Mouse (Mus musculus): ENCODE measurements around the gene Dync1i1. TPM values are rescaled to one million over a fixed set of nuclear protein-coding genes. Genes with fewer than 3 reads are reported as not detected.

The Dync1i1 gene
- polyA plus RNA-seq, 1 experiment, result not detected

- Histone ChIP-seq H3K9me3 (ENCODE audit: control insufficient read depth, low read length) (no peaks in the 10 kb centered on the region), H3K27me3 (ENCODE audit: control insufficient read depth) (peaks cover 16% of the 10 kb centered on the region), H3K36me3 (ENCODE audit: control insufficient read depth) (no peaks in the 10 kb centered on the region), H3K4me1 (ENCODE audit: control insufficient read depth) (peaks cover 3% of the 10 kb centered on the region; the same call in 1 of the 2 replicates), H3K4me3 (replicated peaks) (no peak overlapping the region)
- TF ChIP-seq TAL1 (IDR thresholded peaks at IDR 0.05; ENCODE audit: low read length), result no peak
- TF ChIP-seq GATA1 (IDR thresholded peaks at IDR 0.05; ENCODE audit: low read length), result no peak
These were observed 815 bp downstream of the Dync1i1 start for GRCm38 (mm10) chr6:5726237-5726670.

GRCm38 (mm10) chr6:5733217-5733616 lies 7.8 kb downstream of the Dync1i1 start:
- Histone ChIP-seq H3K36me3 (ENCODE audit: control insufficient read depth) (no peaks in the 10 kb centered on the region), H3K4me3 (replicated peaks) (no peak overlapping the region), H3K27me3 (ENCODE audit: control insufficient read depth) (no peaks in the 10 kb centered on the region), H3K9me3 (ENCODE audit: control insufficient read depth, low read length) (no peaks in the 10 kb centered on the region), H3K4me1 (ENCODE audit: control insufficient read depth) (no peaks in the 10 kb centered on the region)
- TF ChIP-seq TAL1 (IDR thresholded peaks at IDR 0.05; ENCODE audit: low read length), result no peak
- no peak for TF ChIP-seq GATA1 (IDR thresholded peaks at IDR 0.05; ENCODE audit: low read length)

- Histone ChIP-seq H3K4me1 (ENCODE audit: control insufficient read depth) (no peaks in the 10 kb centered on the region), H3K9me3 (ENCODE audit: control insufficient read depth, low read length) (no peaks in the 10 kb centered on the region), H3K27me3 (ENCODE audit: control insufficient read depth) (no peaks in the 10 kb centered on the region), H3K4me3 (replicated peaks) (no peak overlapping the region), H3K36me3 (ENCODE audit: control insufficient read depth) (no peaks in the 10 kb centered on the region)
- TF ChIP-seq TAL1 (IDR thresholded peaks at IDR 0.05; ENCODE audit: low read length), result no peak
- no peak for TF ChIP-seq GATA1 (IDR thresholded peaks at IDR 0.05; ENCODE audit: low read length)
These were observed 9.0 kb downstream of the Dync1i1 start for GRCm38 (mm10) chr6:5734398-5734797.

GRCm38 (mm10) chr6:5734862-5735261 lies 9.4 kb downstream of the Dync1i1 start:
- no peaks in the 10 kb centered on the region for H3K9me3 ChIP-seq (ENCODE audit: control insufficient read depth, low read length)
- H3K36me3 ChIP-seq (ENCODE audit: control insufficient read depth), result no peaks in the 10 kb centered on the region
- H3K27me3 ChIP-seq (ENCODE audit: control insufficient read depth), result no peaks in the 10 kb centered on the region
- H3K4me3 ChIP-seq (replicated peaks), result no peak overlapping the region
- no peaks in the 10 kb centered on the region for H3K4me1 ChIP-seq (ENCODE audit: control insufficient read depth)
- TF ChIP-seq TAL1 (IDR thresholded peaks at IDR 0.05; ENCODE audit: low read length) (no peak), GATA1 (IDR thresholded peaks at IDR 0.05; ENCODE audit: low read length) (no peak)

GRCm38 (mm10) chr6:5739711-5740110 lies 14.3 kb downstream of the Dync1i1 start:
- TF ChIP-seq TAL1 (IDR thresholded peaks at IDR 0.05; ENCODE audit: low read length), result no peak
- no peak for TF ChIP-seq GATA1 (IDR thresholded peaks at IDR 0.05; ENCODE audit: low read length)
- no peaks in the 10 kb centered on the region for H3K27me3 ChIP-seq (ENCODE audit: control insufficient read depth)
- H3K4me3 ChIP-seq (replicated peaks), result no peak overlapping the region
- no peaks in the 10 kb centered on the region for H3K9me3 ChIP-seq (ENCODE audit: control insufficient read depth, low read length)
- H3K4me1 ChIP-seq (ENCODE audit: control insufficient read depth), result no peaks in the 10 kb centered on the region
- H3K36me3 ChIP-seq (ENCODE audit: control insufficient read depth), result no peaks in the 10 kb centered on the region

- TF ChIP-seq GATA1 (IDR thresholded peaks at IDR 0.05; ENCODE audit: low read length) (no peak), TAL1 (IDR thresholded peaks at IDR 0.05; ENCODE audit: low read length) (no peak)
- no peaks in the 10 kb centered on the region for H3K4me1 ChIP-seq (ENCODE audit: control insufficient read depth)
- H3K27me3 ChIP-seq (ENCODE audit: control insufficient read depth), result no peaks in the 10 kb centered on the region
- no peak overlapping the region for H3K4me3 ChIP-seq (replicated peaks)
- H3K36me3 ChIP-seq (ENCODE audit: control insufficient read depth), result no peaks in the 10 kb centered on the region
- no peaks in the 10 kb centered on the region for H3K9me3 ChIP-seq (ENCODE audit: control insufficient read depth, low read length)
These were observed 16.1 kb downstream of the Dync1i1 start for GRCm38 (mm10) chr6:5741395-5742032.

- TF ChIP-seq GATA1 (IDR thresholded peaks at IDR 0.05; ENCODE audit: low read length), result no peak
- no peak for TF ChIP-seq TAL1 (IDR thresholded peaks at IDR 0.05; ENCODE audit: low read length)
- Histone ChIP-seq H3K4me1 (ENCODE audit: control insufficient read depth) (no peaks in the 10 kb centered on the region), H3K4me3 (replicated peaks) (no peak overlapping the region), H3K36me3 (ENCODE audit: control insufficient read depth) (no peaks in the 10 kb centered on the region), H3K27me3 (ENCODE audit: control insufficient read depth) (no peaks in the 10 kb centered on the region), H3K9me3 (ENCODE audit: control insufficient read depth, low read length) (peaks cover 5% of the 10 kb centered on the region; the same call in 1 of the 2 replicates)
These were observed 24.8 kb downstream of the Dync1i1 start for GRCm38 (mm10) chr6:5750079-5750711.

- peaks cover 4% of the 10 kb centered on the region; the same call in 1 of the 2 replicates for H3K9me3 ChIP-seq (ENCODE audit: control insufficient read depth, low read length)
- no peak overlapping the region for H3K4me3 ChIP-seq (replicated peaks)
- TF ChIP-seq GATA1 (IDR thresholded peaks at IDR 0.05; ENCODE audit: low read length), result no peak
- no peak for TF ChIP-seq TAL1 (IDR thresholded peaks at IDR 0.05; ENCODE audit: low read length)
- no peaks in the 10 kb centered on the region for H3K4me1 ChIP-seq (ENCODE audit: control insufficient read depth)
- H3K36me3 ChIP-seq (ENCODE audit: control insufficient read depth), result no peaks in the 10 kb centered on the region
- no peaks in the 10 kb centered on the region for H3K27me3 ChIP-seq (ENCODE audit: control insufficient read depth)
These were observed 26.7 kb downstream of the Dync1i1 start for GRCm38 (mm10) chr6:5752128-5752527.

- Histone ChIP-seq H3K4me1 (ENCODE audit: control insufficient read depth) (no peaks in the 10 kb centered on the region), H3K4me3 (replicated peaks) (no peak overlapping the region), H3K36me3 (ENCODE audit: control insufficient read depth) (no peaks in the 10 kb centered on the region), H3K27me3 (ENCODE audit: control insufficient read depth) (no peaks in the 10 kb centered on the region), H3K9me3 (ENCODE audit: control insufficient read depth, low read length) (no peaks in the 10 kb centered on the region)
- TF ChIP-seq TAL1 (IDR thresholded peaks at IDR 0.05; ENCODE audit: low read length), result no peak
- no peak for TF ChIP-seq GATA1 (IDR thresholded peaks at IDR 0.05; ENCODE audit: low read length)
These were observed 27.2 kb downstream of the Dync1i1 start for GRCm38 (mm10) chr6:5752617-5753016.
